Mouse (Mus musculus) ES-E14 (cell line): ENCODE measurements around the gene Fgf12. TPM values are rescaled to one million over a fixed set of nuclear protein-coding genes. Genes with fewer than 3 reads are reported as not detected.

Source experiments
- DNase-seq: peaks from one replicate; pipeline ENCODE4 v3.0.0-alpha.2; 2013; ENCODE audit warnings: low read depth, low spot score
- H3K27ac ChIP-seq: 2 replicates; pipeline ENCODE4 v1.5.1; 2012; ENCODE audit warnings: low read depth, mild to moderate bottlenecking, low read length, moderate library complexity, mixed read lengths; ENCODE audit not compliant: poor library complexity, insufficient read depth, severe bottlenecking
- H3K36me3 ChIP-seq: 2 replicates; pipeline ENCODE4 v1.6.1; 2012; ENCODE audit warnings: mild to moderate bottlenecking, low read length, moderate library complexity, mixed read lengths; ENCODE audit not compliant: control insufficient read depth, poor library complexity, insufficient read depth, severe bottlenecking
- H3K4me1 ChIP-seq, 2 experiments: fragments of 150-350 bp in 1 of 2; sonication (generic) in 1 of 2; 2 replicates each; pipeline ENCODE4 v1.6.1; 2012; ENCODE audit warnings: low read length in 2 of 2, mild to moderate bottlenecking in 1 of 2, mixed read lengths in 1 of 2; ENCODE audit not compliant: control insufficient read depth in 2 of 2, insufficient read depth in 2 of 2, poor library complexity in 1 of 2
- H3K4me3 ChIP-seq, 2 experiments: fragments of 150-350 bp in 1 of 2; sonication (generic) in 1 of 2; 2 replicates each; pipeline ENCODE4 v1.5.1; 2012; ENCODE audit warnings: low read length in 2 of 2, low read depth in 1 of 2, mild to moderate bottlenecking in 1 of 2, mixed read lengths in 1 of 2; ENCODE audit not compliant: insufficient read depth in 1 of 2, poor library complexity in 1 of 2, severe bottlenecking in 1 of 2
- H3K9ac ChIP-seq: 2 replicates; pipeline ENCODE4 v1.6.1; 2012; ENCODE audit warnings: low read depth, mild to moderate bottlenecking, low read length, mixed read lengths; ENCODE audit not compliant: poor library complexity, insufficient read depth, severe bottlenecking
- H3K9me3 ChIP-seq: fragments of 150-350 bp; sonication (generic); 2 replicates; pipeline ENCODE4 v1.6.1; 2012; ENCODE audit warnings: low read depth, mild to moderate bottlenecking, low read length; ENCODE audit not compliant: control insufficient read depth, insufficient read depth
- CHD2 ChIP-seq: IDR thresholded peaks from 2 replicates; pipeline ENCODE4 v1.6.1; 2014; ENCODE audit warnings: mild to moderate bottlenecking, low read depth, low read length, inconsistent platforms
- HCFC1 ChIP-seq: IDR thresholded peaks from 2 replicates; pipeline ENCODE4 v1.6.1; 2012; ENCODE audit warnings: low read length, inconsistent platforms, borderline replicate concordance; ENCODE audit not compliant: insufficient read depth
- MAFK ChIP-seq: IDR thresholded peaks from 2 replicates; pipeline ENCODE4 v1.6.1; 2014; ENCODE audit warnings: mild to moderate bottlenecking, low read depth, low read length, inconsistent platforms; ENCODE audit not compliant: insufficient read depth
- ZC3H11A ChIP-seq: IDR thresholded peaks from 2 replicates; pipeline ENCODE4 v1.6.1; 2012; ENCODE audit warnings: low read depth, mild to moderate bottlenecking, inconsistent platforms, low read length, borderline replicate concordance
- ZNF384 ChIP-seq: IDR thresholded peaks from 2 replicates; pipeline ENCODE4 v1.6.1; 2012; ENCODE audit warnings: low read depth, low read length, inconsistent platforms
- in situ Hi-C, 2 experiments: fragments of 600-800 bp; cut with MboI; formaldehyde crosslinking; loops; one replicate each; pipeline ENCODE4 v1.15.1; 2025; ENCODE audit warnings: low sequenced_read_pairs in 2 of 2, inconsistent platforms in 1 of 2; ENCODE audit not compliant: unreplicated experiment in 2 of 2
- total RNA-seq: library from RNA; depleted of rRNA; stranded (reverse); fragments of 300-350 nt; gene quantifications from 2 replicates; pipeline ENCODE4 v1.2.3, GENCODE M21; 2012

Gene Fgf12
- total RNA-seq, 1 experiment = not detected

DNA sequence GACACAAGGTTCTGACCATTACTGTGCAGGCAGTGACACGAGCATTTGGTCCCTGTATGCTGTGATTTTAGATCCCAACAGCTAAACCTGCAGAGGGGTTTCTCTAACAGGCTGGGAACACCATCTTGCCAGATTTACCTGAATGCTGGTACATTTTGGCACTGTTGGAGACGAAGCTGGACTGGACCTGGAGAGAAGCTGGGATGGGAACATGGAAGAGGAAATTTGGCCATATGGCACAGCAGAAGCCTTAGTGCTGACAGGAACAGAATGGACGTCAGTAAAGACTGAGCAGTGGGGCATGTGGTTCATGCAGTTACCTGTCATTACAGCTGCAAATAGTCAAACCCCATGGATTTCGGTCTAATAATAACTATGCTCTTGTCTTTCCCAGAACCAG lies 151.1 kb downstream of the Fgf12 start:
- TF ChIP-seq CHD2 = no peak
- no peak for TF ChIP-seq ZC3H11A
- Histone ChIP-seq H3K27ac (no peak overlapping the region), H3K9me3 (no peaks in the 10 kb centered on the region), H3K4me3 (no peak overlapping the region), H3K9ac (no peak overlapping the region), H3K36me3 (no peaks in the 10 kb centered on the region), H3K4me1 (no peaks in the 10 kb centered on the region)
- in situ Hi-C loops = no loop called here
- no peak for DNase-seq

GRCm38 (mm10) chr16:28596112-28596511 lies 156.8 kb downstream of the Fgf12 start:
- Histone ChIP-seq H3K9ac (no peak overlapping the region), H3K9me3 (no peaks in the 10 kb centered on the region), H3K27ac (no peak overlapping the region), H3K4me1 (no peaks in the 10 kb centered on the region), H3K4me3 (no peak overlapping the region), H3K36me3 (no peaks in the 10 kb centered on the region)
- no peak for DNase-seq
- in situ Hi-C loops = loop anchor here in 1 of 2 experiments (25.0 kb wide), 1 partner anchor 966 kb away; no protein-coding TSS in a partner anchor
- no peak for TF ChIP-seq ZNF384
- TF ChIP-seq CHD2 = no peak
- no peak for TF ChIP-seq MAFK
- TF ChIP-seq HCFC1 = no peak
- no peak for TF ChIP-seq ZC3H11A

DNA sequence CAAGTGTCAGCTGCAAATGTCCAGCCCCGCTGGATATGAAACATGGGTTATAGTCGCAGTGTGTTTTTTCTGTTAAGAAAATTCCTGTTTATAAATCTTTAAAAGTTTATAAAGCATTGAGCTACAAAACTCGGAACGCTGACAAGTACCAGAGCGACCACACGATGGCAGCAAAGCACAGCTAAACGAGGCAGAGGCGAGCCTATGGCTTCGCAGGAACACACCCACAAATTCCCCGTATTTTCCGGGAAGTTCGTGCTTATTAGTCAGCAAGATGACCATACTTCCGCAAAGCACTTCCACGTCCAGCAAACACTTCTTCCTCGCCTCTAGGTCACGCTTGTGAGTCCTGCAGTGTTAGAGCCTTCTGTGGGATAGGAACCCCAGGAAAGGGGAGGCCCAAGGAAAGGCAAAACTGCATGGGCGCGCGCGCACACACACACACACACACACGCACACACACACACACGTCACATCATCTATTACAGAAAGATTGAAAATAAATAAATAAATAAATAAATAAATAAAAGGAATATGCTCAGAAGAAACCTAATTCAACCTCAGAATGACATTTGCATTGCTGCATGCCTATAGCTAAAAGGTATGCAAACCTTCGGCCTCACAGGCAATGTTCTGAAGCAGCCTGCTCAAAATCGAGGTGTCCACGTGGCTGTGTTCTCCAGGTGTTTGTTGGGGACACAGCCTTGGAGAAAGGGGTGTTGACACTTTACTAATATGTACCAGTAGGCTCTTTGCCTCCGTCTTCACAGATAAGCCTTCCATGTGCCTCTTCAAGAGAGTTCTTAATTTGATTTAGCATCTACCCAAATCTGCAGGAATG lies 159.6 kb downstream of the Fgf12 start:
- Histone ChIP-seq H3K27ac (no peak overlapping the region), H3K4me3 (peak overlapping the region; percentile 16 to 34; a peak in 3 of 4 replicates), H3K9ac (peak overlapping the region; percentile 57; the same call in 1 of the 2 replicates), H3K36me3 (no peaks in the 10 kb centered on the region), H3K4me1 (no peaks in the 10 kb centered on the region), H3K9me3 (no peaks in the 10 kb centered on the region)
- in situ Hi-C loops = loop anchor here in 1 of 2 experiments (25.0 kb wide), 1 partner anchor 969 kb away; no protein-coding TSS in a partner anchor
- peak; percentile 71 for DNase-seq
- TF ChIP-seq CHD2 = no peak
- no peak for TF ChIP-seq MAFK
- peak; percentile 83 for TF ChIP-seq ZC3H11A
- no peak for TF ChIP-seq HCFC1
- no peak for TF ChIP-seq ZNF384

- H3K9ac ChIP-seq = no peak overlapping the region
- no peak for TF ChIP-seq HCFC1
- no peak for TF ChIP-seq ZNF384
- no peak for TF ChIP-seq CHD2
- TF ChIP-seq ZC3H11A = no peak
- no peak for TF ChIP-seq MAFK
- in situ Hi-C loops = loop anchor here in 1 of 2 experiments (25.0 kb wide), 1 partner anchor 970 kb away; no protein-coding TSS in a partner anchor
- no peak overlapping the region for H3K4me3 ChIP-seq
- H3K9me3 ChIP-seq = no peaks in the 10 kb centered on the region
- DNase-seq = no peak
- no peaks in the 10 kb centered on the region for H3K36me3 ChIP-seq
- H3K4me1 ChIP-seq = no peaks in the 10 kb centered on the region
- no peak overlapping the region for H3K27ac ChIP-seq
Measured at GRCm38 (mm10) chr16:28592466-28592865, 160.4 kb downstream of the Fgf12 start.

DNA sequence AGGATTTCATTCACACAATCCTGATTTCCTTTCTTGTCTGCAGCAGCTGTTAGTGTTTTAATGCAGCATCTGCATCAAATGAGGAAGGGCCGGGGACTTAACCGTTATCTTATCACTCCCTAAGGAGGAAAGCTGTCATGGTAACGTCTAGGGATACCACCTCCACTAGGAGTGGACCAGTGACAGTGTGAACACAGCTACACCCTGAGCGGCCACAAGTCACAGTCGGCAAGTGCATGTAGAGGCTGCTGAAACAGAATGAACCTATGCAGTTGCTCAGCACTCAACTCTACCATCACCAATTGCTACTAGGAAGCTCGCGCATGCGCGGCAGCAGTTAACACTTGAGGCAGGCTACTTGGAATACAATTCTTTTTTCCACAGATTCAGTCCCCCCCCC lies 161.3 kb downstream of the Fgf12 start:
- Histone ChIP-seq H3K27ac (no peak overlapping the region), H3K4me1 (no peaks in the 10 kb centered on the region), H3K4me3 (no peak overlapping the region), H3K36me3 (no peaks in the 10 kb centered on the region), H3K9me3 (no peaks in the 10 kb centered on the region), H3K9ac (no peak overlapping the region)
- in situ Hi-C loops = loop anchor here in 1 of 2 experiments (25.0 kb wide), 1 partner anchor 971 kb away; no protein-coding TSS in a partner anchor
- no peak for TF ChIP-seq CHD2
- no peak for TF ChIP-seq ZNF384
- no peak for TF ChIP-seq ZC3H11A
- no peak for TF ChIP-seq MAFK
- DNase-seq = no peak
